Mouse (Mus musculus) liver, adult 10 weeks (tissue): ENCODE measurements around the gene Stpg2. TPM values are rescaled to one million over a fixed set of nuclear protein-coding genes. Genes with fewer than 3 reads are reported as not detected.

Source experiments
- polyA plus RNA-seq: library from polyadenylated mRNA; stranded (reverse); fragments of 350-450 nt; fragmentation: Illumina TruSeq; extraction: RNeasy Lipid Tissue Mini Kit (QIAGEN cat#74804); gene quantifications from one replicate; pipeline ENCODE4 v1.2.3, GENCODE M21; 2014; ENCODE audit warnings: low read depth, low replicate concordance

Gene Stpg2
- polyA plus RNA-seq = not detected

DNA sequence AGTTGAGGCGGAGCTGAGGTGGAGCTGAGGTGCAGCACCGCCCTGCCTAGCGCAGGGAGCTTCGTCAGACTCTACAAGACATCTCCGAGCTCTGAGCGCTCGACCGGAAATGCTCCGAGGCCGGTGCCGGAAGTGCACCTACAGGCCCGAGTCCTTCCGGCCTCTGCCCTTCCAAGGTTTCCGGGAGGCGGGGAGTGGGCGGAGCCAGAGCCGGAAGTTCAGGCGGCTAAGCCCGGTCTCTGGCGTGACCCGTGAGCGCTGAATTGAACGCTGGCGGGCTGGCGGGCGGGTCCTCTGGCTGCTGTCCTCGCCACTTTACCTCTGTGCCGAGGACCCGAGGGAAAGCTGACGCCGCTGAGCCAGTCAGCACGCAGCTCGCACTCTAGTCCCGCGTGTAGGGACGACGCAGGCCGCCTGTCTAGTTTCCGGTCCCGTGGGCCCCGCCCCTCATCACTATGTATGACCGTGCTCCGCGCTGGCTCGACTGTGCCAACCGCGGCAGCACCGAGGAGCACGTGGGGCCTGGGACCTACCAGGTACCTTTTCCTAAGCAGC, at the start of gene Stpg2:
Stpg2 (plus strand) TSS at position 251 of the 555 bp plus-strand sequence.

Other genes starting within 250 kb of the Stpg2 start
- 19.3 TPM for gene Rap1gds1, start 130.5 kb upstream of the Stpg2 start, polyA plus RNA-seq